Mouse (Mus musculus) adrenal gland, postnatal 25 days (tissue): Measurements from ENCODE around the gene Rtkn2. TPM values are rescaled to one million over a fixed set of nuclear protein-coding genes. Genes with fewer than 3 reads are reported as not detected.
"Not testable (repeated sequence)": the region's sequence is repeated elsewhere in the genome, so short reads cannot be mapped to it uniquely, and the experiment has no call there.

Source experiments
- DNase-seq: peaks from one replicate; pipeline ENCODE4 v3.0.0; 2021; ENCODE audit warnings: mixed read lengths
- total RNA-seq: library from RNA; stranded (reverse); gene quantifications from 2 replicates; pipeline ENCODE4 v1.2.3, GENCODE M21; 2021

Rtkn2 gene
- total RNA-seq, 1 experiment from 2014 or later: 0.61 TPM

DNA sequence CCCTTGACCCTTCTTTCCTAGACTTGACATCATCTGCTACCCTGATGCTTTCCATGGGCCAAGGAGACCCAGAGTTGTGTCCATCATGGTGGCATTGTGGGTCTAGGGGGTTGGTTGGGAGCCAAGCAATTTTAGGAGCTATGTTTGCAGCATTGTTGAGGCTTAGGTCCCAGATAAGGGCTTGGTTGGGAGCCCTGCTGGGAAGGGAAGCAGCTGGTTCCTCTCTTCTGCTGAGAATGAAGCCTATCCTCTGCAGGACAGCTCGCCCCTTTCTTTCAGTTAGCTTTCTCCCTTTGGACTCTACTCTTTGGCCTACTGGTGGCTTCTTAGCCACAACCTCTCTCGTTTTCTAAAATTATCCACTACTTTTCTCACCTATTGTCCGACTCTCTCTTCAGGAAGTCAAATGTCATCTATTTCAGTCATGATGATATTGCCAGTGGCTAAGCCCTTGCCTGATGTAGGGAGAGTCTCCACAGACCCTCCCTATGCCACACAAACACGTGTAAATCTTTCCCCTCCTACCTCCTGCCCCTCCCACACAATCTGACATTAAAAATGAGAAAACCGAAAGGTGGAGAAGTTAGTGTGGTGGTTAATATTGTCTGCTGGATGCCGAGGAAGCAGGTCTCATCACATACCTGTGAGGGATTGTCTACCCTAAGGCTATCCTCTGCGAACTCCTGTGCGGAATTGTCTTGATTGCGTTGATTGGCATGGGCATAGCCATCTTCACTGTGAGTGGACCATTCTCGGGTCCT lies 100.7 kb downstream of the Rtkn2 start:
- DNase-seq: no peak

DNA sequence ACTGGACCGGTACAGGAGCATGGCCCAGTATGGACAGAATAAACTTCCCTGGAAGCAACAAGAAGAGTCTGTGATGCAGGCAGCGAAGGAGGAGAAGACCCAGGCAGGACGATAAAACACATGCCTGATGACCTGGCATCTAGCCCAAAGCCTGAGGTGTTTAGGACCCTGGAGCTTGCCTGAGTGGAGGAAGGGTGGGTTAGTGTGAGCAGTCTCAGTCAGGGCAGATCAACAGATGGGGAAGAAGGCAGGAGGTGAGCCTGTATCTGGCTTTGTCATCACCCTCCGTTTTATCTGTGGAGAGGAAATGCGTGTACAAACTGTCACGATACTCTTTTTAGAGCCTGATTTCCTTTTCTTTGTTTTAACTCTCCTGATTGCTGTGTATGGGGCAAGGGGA lies 102.3 kb downstream of the Rtkn2 start:
- DNase-seq: no peak

DNA sequence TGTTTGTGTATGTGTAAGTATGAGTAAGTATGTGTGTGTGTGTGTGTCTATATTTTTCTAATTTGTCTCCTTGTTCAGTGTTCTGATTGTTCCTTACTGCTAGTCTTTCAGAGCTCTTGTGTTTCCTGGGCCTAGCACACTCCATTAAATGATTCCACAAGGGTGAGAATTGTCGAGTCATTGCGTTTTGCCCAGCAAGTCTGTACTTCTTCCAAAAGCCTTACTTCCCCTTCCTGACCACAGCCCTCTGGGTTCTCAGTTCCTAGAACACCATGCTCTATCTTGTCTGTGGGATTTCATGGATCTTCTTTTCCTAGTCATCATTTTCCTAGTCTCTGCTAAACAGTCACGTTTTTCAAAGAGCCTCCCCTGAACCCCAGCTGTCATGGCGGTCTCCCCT lies 106.2 kb downstream of the Rtkn2 start:
- DNase-seq: no peak

DNA sequence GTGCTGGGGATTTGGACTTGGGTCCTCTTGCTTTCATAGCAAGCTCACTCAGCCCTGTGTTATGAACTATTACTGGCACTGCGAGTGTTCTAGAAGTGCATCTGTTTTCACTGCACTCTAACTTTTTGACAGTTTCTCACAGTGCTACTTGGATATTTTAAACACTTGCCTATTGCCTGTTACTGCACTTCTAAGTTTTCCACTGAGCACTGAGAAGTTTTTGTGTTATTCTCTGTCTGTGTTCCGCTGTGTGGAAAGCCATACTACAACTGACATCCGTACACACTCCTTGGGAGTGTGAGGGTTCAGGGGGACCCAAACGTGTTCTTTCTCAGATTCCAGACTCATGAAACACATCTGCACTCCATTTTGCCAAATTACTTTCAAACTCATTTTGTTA lies 107.6 kb downstream of the Rtkn2 start:
- DNase-seq: no peak

DNA sequence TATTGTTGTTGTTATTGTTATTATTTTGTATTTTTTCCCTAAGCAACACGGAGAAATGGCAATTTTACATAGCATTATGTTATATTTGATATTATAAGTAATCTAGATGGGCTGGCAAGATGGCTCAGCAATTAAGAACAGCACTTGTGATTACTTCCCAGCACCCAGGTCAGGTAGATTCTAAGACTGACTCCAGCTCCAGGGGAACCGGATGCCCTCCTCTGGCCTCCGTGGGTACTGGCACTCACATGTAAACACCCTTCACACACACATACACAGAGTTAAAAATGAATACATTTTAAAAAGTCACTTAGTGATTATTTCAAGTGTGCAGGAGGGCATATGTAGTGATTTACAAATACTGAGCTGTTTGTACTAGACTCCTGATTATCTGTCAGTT lies 108.4 kb downstream of the Rtkn2 start:
- no peak for DNase-seq

DNA sequence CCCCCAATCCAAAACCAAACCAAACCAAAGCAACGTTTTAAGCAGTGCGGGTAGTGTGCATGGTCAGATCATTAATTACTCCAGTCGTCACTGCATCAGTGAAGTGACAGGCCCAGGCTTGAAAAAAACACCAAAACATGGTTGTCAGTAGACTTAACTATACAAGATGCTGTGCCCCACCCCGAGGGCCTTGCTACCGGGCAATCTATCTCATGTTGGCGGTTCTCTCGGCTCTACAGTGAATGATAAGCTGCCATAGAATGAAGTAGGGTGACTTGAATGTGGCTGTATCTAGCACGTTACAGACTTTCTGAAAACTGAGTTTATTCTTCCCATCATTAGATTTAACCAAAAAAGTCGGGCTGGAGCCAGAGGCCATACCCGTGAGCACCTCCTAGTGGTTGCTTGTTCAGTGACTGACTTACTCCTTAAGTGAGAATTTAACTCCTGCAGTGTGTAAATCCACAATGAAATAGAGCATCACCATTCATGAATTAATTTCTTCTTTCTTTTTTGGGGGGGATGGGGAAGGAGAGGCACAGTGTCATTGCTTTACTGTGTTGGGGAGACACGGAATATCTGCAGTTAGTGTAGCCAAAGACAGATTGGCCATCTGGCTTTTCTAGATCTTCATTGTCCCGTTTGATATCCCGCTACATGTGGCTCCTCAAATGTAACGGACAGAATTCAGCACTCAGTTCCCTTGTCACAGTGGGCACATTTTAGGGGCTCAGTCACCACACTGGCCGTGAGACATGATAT lies 110.2 kb downstream of the Rtkn2 start:
- no peak for DNase-seq

DNA sequence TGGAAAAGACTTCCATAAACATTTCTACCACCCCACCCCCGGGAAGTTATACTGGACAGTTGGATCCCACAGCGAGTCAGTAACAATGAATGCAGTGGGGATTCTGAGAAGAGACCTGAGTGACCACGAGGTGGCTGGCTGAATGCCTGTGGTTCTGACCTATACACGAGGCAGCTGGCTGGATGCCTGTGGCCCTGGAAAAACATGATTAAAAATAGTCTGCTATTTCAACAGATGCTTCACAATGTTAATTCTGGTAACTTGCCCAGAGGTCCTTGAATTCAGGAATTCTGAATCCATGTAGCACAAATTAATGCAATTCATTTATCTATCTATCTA lies 110.8 kb downstream of the Rtkn2 start:
- peak; percentile 85 for DNase-seq

DNA sequence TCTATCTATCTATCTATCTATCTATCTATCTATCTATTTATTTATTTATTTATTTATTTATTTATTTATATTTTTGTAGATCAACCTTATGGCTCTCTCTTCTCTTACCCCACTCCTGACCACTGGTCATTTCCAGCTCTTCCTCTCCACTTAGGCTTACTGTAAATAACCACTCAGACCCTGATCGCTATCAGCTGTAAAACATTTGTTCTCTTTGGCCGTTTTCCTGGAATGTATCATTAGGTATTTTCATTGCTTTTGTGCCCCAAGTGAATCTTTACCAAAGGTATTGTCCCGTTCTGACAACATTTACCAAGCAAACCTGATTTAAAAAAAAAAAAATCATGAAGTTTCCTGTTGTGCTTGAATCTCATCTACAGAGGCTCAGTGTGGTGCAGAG lies 111.2 kb downstream of the Rtkn2 start:
- DNase-seq: no peak

DNA sequence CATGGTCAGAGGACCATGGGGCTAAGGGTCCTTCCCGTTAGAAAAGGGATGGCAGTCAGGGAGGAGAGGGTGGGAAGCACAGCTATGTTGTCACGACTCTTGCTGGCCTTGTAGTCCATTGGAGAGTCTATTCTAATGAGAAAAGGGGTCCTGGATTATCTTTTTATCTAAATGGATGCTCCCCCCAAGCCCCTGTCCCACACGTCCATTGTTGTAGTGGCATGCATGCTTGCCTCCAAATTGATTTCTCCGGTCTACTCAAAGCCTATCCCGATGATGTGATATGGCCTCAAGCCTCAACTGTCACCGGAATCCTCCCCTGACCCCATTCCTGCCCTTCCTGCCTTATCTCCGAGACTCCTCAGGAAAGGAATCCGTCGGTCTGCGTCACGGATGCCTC lies 111.6 kb downstream of the Rtkn2 start:
- DNase-seq: no peak

DNA sequence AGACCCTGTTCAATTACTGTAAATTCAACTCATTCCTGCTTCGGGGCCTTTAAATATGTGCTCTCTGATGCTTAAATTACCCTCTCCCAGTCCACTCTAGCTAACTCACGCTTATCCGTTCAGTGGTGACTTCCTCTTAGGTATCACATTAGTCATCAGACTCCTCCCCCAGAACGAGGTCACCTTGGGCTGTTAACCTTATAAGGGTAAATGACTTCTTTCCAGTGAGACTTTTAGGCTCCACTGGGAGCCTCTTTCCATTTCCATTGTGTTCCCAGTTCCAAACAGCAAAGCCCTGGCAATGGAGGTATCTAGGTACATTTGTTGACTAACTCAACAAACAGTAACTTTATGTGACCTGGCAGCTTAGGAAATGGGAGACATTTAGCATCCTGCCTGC lies 112.5 kb downstream of the Rtkn2 start:
- no peak for DNase-seq

DNA sequence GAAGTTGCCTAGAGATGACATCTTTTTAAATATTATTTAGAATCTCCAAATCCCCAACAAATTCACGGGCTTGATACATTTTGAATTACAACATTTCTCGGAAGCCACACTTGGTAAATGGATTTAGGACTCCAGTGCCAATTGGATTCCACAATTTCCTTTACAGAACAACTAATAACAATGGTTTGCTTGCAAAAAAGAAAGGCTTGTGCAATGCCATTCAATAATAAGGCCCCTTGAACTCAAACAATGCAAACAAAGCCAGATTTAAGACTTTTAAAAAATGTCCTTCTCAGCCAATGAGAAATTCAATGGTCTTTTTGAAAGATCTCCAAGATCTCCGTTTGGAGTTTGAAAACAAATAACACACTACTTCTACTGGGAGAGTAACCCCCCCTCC lies 114.1 kb downstream of the Rtkn2 start:
- no peak for DNase-seq

DNA sequence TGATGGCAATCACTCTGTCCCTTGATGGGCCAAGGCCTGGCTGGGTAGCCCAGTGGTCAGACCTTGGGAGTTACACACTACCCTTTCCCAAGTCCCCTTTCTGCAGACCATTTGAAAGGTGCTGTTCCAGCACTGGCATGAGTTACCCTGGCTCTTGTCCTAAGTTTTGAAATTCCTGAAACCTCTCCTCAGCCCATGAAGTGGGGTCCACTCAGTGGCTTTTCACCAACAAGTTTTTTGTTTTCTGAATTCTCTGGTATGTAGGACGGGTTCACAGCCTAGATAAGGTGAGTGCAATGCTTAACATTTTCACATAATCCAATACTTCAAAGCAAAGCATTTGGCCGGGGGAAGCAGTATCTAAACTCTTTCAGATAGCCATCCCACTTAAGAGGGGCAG lies 115.8 kb downstream of the Rtkn2 start:
- no peak for DNase-seq

DNA sequence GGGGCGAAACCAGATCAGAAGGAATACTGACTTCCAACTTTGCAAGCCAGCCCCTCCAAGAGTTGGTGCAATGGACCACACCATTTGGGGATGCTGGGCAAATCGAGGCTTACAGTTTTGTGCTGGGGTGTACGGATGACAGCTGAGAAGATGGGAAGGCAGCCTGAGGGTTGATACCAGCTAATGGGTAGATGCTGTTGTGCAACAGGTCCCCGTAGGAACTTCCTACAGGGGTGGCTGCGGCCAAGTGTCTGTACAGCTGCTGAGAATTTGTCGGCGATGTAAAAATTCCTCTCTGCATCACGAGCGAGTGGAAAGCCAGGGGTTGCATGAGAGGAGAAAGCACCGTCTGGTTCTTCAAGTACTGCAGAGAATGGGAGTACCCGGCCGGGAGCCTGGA lies 117.0 kb downstream of the Rtkn2 start:
- no peak for DNase-seq

DNA sequence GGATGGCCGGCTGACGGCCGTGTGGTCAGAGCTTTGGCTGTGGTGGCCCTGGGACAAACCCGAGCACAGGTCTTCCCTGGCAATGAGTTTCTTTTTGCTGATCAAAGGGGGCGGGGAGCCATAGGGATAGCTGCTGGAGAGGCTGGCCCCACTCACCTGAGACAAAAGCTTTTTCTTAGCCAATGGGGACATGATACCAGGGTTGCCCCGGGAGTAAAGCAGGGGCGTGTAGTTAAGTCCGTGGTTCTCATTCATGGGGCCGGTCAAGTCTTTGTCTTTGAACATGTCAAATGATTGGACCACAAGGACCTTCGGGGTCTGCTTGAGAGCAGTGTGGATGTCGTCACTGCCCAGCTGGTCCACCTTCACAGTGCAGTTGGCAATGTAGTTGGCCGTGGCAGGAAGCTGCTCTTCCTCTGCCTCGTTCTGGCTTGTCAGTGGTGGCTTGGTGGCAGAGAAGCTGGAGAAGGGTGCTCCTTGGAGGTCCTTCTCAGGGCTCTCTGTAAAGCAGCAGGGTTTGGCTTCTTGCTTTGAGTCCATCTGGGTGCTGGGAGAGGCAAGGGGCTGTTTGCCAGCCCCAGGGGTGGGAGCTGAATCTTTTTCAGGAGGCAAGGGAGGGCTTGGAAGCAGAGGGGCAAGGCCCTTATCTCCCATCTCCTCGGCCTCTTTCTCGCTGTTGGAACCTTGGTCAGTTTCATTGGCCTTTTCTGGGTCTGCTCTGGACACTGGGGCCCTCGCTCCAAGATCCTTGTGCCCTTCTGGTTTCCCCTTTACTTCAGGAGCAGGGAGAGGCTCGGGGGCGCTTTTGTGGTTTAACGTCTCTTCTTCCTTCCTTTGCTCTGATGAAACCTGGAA lies 118.7 kb downstream of the Rtkn2 start:
- DNase-seq: no peak

DNA sequence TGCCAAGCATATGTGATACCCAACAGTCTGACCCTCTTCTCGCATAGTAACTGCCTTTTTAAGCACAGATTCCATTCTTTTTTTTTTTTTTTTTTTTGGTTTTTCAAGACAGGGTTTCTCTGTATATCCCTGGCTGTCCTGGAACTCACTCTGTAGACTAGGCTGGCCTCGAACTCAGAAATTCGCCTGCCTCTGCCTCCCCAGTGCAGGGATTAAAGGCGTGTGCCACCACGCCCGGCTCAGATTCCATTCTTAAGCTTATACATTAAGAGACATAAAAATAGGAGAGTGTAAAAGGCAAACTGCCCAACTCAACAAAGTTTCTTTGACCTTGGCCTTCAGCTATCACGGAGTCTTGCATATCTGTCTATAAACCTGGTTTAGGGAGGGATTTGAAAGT lies 120.4 kb downstream of the Rtkn2 start:
- DNase-seq: not testable (repeated sequence)

DNA sequence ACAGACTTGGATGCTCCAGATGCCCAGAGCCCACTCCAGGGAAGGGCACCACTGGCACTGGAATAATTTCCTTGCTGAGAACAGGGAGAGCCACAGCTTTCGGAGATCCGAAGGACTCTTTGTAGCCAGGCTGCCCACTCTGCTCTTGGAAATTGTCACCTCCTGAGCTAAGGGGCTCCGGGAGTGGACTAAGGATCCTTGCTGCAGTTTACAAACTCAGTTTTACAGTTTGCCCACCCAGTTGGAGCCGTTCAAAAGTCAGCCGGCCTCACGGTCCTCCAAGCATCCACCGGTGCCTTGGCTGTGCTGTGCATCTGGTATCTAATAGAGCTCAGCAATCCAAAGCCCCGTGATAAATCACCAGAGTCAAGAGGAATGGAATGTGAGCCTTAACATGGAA lies 121.1 kb downstream of the Rtkn2 start:
- DNase-seq: no peak

DNA sequence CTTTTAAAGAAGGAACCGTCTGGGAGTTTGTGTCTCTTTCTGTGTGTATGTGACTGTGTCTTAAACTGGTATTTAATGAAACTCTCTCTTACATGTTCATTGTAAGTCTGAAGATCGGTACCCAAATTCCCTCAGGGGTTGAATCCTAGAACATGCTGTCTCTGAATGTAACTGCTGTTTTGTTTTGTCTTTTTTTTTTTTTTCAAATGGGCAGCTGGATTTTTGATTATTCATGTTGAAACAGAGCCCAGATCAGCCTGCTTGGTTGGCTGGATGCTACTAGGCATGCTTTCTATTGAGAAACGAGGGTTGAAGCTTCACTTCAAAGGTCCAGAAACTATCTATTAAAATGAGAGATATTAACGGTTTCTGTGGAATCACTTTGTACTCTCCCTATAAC lies 121.9 kb downstream of the Rtkn2 start:
- DNase-seq: no peak

DNA sequence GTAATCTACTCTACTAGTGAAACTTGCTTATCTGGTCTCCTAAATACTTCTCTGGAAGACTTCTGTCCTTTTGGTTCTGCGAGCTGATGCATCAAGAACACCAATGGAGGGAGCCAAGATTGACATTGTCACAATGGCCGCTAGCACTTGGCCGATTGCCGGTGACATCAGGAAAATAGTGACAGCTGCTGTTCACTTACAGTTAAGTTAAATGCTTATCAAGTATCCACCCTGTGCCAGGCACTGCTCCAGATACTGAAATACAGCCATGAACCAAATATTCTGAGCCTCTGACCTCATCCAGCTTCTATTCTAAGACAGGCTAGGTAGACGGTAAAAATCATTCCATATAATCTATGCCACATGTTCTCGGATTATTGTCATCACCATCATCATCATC lies 123.2 kb downstream of the Rtkn2 start:
- no peak for DNase-seq

DNA sequence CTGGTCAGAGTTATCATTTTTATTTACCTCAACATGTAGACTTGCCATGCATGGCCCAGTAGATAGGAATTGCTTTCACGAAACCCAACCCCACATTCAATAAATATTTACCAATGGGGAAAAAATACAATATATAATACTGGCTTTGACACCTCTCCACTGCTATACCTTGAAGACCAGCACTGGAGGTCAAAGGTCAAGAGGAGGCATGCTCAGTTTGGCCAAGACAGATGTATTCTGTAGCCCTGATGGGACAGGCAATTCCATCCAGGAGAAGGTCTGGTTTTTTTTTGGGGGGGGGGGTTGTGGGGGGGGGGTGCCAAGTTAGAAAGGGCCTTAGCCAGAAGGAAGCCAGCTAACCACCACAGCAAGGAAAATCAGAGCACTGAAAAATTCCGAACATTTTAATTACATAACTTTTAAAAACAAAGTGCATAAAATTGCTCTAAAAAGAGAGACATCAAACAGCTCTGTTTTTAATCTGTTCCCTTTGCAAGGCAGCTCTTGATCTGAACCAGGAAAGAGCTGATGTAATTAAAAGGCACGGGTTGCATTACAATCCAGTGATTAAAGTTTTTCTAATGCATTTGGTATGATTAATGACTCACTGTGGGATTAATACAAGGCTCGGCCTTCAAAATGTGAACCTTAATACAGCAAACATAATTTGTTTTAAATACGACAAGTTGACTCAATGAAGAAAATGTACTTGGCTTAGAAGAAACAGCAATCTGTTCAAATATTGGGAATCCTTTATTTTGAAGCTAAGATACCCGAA lies 123.9 kb downstream of the Rtkn2 start:
- DNase-seq: no peak

DNA sequence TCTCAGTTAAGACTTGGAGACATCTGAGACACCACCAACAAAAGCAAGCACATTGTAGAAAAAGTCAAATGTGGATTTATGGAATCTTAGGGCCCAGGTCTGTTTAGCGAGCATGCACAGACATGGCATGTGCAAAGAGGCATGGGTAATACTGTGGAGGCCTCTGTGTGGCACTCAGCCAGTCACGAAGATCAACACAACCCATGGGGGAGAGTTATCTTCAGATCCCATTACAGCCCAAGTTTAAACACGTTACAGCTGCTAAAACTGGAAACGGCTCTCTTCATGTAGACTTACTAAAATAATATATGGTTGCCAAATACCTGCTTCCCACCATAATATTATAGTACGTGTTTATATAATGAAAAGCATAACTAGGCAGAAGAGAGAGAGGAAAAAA lies 124.6 kb downstream of the Rtkn2 start:
- no peak for DNase-seq

DNA sequence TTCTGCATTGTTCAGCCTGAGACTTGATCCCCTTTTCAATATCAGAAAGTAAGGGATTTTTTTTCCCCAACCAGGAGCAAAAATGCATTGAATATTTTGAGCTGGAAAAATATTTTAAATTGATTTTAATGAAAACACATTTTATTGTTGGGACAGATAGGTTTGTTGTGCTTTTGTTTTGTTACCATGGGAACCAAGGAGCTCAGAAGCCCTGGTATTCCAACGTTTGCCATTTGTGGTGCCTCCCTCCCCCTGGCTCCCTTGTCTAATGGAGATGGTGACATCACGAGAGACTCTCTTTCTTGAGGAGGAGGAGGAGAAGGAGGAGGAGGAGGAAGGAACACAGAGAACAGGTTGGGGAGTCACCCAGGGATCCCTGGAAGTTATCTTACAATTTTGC lies 125.1 kb downstream of the Rtkn2 start:
- DNase-seq: no peak
